Mouse (Mus musculus) bone marrow, adult 2 months (tissue): ENCODE data around the gene Dennd4c. TPM values are rescaled to one million over a fixed set of nuclear protein-coding genes. Genes with fewer than 3 reads are reported as not detected.

Source experiments
- H3K27ac ChIP-seq: fragments of 200-500 bp; 2 replicates; pipeline ENCODE4 v1.5.1; 2012; ENCODE audit warnings: low read depth, mild to moderate bottlenecking, control low read depth, inconsistent platforms, low read length; ENCODE audit not compliant: control insufficient read depth, poor library complexity, insufficient read depth
- H3K4me1 ChIP-seq: fragments of 200-500 bp; 2 replicates; pipeline ENCODE4 v1.6.1; 2011; ENCODE audit warnings: low read length; ENCODE audit not compliant: control insufficient read depth, insufficient read depth
- H3K4me3 ChIP-seq: fragments of 200-500 bp; replicated peaks from 2 replicates; pipeline ENCODE3; 2011; ENCODE audit warnings: mild to moderate bottlenecking, low read depth, low read length, control low read depth; ENCODE audit not compliant: control insufficient read depth
- CTCF ChIP-seq: fragments of 200-500 bp; IDR thresholded peaks from 2 replicates; pipeline ENCODE4 v1.5.1; 2011; ENCODE audit warnings: low read length, control low read depth; ENCODE audit not compliant: control insufficient read depth, insufficient read depth
- POLR2A ChIP-seq: fragments of 200-500 bp; IDR thresholded peaks from 2 replicates; pipeline ENCODE4 v1.6.1; 2011; ENCODE audit warnings: low read depth, mild to moderate bottlenecking, control low read depth, low read length, borderline replicate concordance; ENCODE audit not compliant: control insufficient read depth
- WGBS: fragments of 180-500 bp; shearing (Covaris S2); methylation state at CpG from one replicate; pipeline ENCODE4 v1.1.7; 2018; 5-methylcytosine and 5-hydroxymethylcytosine counted together
- polyA plus RNA-seq: library from polyadenylated mRNA; stranded (reverse); fragments of >200 nt; gene quantifications from 2 replicates; pipeline ENCODE4 v1.2.4, GENCODE M21; 2011; ENCODE audit warnings: low replicate concordance; ENCODE audit not compliant: missing spikeins, insufficient read depth, insufficient read length

Dennd4c gene
- polyA plus RNA-seq, 1 experiment, result 2.4 TPM

- H3K4me3 ChIP-seq, result peak overlapping the region; percentile 92
- H3K27ac ChIP-seq, result no peak overlapping the region
- 64% methylated on average over 12 of the region's 12 CpGs for WGBS
- TF ChIP-seq POLR2A, result no peak
- no peak for TF ChIP-seq CTCF
- H3K4me1 ChIP-seq, result no peaks in the 10 kb centered on the region; the same call in 1 of the 2 replicates
Measured at GRCm38 (mm10) chr4:86858070-86858440, 109.7 kb downstream of the Dennd4c start.

DNA sequence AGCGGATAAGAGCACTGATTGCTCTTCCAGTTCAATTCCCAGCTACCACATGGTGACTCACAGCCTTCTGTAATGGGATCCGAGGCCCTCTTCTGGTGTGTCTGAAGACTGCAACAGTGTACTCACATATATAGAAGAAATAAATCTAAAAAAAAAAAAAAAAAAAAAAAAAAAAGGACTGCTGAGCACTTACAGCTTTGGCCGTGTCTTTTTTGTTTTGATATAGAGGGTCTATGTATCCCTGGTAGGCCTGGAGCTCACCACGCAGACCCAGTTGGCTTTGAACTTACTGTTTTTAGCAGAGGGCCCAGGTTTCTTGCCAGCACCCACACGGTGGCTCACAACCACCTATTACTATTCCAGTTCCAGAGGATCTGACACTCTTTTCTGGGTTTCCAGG lies 115.7 kb downstream of the Dennd4c start:
- H3K4me1 ChIP-seq, result no peaks in the 10 kb centered on the region
- H3K4me3 ChIP-seq, result no peak overlapping the region
- no peak overlapping the region for H3K27ac ChIP-seq
- 74% methylated on average over 5 of the region's 5 CpGs for WGBS
- TF ChIP-seq CTCF (no peak), POLR2A (no peak)

- no peak for TF ChIP-seq POLR2A
- Histone ChIP-seq H3K27ac (no peak overlapping the region), H3K4me1 (no peaks in the 10 kb centered on the region), H3K4me3 (no peak overlapping the region)
Measured at GRCm38 (mm10) chr4:86871988-86872387, 123.6 kb downstream of the Dennd4c start.

GRCm38 (mm10) chr4:86873072-86873471 lies 124.7 kb downstream of the Dennd4c start:
- H3K27ac ChIP-seq, result no peak overlapping the region
- no peaks in the 10 kb centered on the region for H3K4me1 ChIP-seq
- no peak for TF ChIP-seq POLR2A
- no peak for TF ChIP-seq CTCF
- no peak overlapping the region for H3K4me3 ChIP-seq
- 69% methylated on average over 4 of the region's 4 CpGs for WGBS

GRCm38 (mm10) chr4:86874146-86874847 lies 125.9 kb downstream of the Dennd4c start, which contains the start of gene Acer2:
Gene Acer2, plus strand, starts transcription at chr4:86874396.
- Histone ChIP-seq H3K27ac (no peak within 1 kb of the TSS), H3K4me1 (no peaks in the 10 kb centered on the region), H3K4me3 (peak within 1 kb of the TSS; percentile 68)
- TF ChIP-seq CTCF (no peak), POLR2A (peak; percentile 62; the same call in 1 of the 2 replicates)
- under 1% methylated on average over 59 of the region's 60 CpGs for WGBS

DNA sequence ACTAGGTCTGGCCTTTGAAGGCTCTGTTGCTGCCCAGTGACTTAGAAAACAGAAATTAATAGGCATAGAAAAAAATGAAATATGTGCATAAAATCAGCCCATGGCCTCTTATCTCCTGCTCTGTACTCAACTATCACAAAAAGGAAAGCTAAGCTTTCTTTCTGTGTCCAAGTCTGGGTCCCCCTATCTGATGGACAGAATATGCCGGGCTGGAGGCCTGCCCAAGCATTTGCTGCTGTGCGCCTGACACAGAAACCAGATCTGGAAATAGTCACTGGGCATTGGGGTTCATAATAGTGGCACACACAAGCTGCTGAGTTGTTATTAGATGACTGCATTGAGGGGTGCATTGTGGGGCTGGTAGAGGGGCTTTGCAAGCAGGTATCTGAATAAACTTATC lies 131.1 kb downstream of the Dennd4c start:
- WGBS, result 64% methylated on average over 2 of the region's 2 CpGs
- Histone ChIP-seq H3K4me3 (no peak overlapping the region), H3K27ac (no peak overlapping the region), H3K4me1 (no peaks in the 10 kb centered on the region)
- TF ChIP-seq POLR2A (no peak), CTCF (no peak)

- Histone ChIP-seq H3K4me1 (peaks cover 1% of the 10 kb centered on the region; the same call in 1 of the 2 replicates), H3K27ac (no peak overlapping the region), H3K4me3 (no peak overlapping the region)
- TF ChIP-seq POLR2A (no peak), CTCF (no peak)
- WGBS, result 78% methylated on average over 4 of the region's 4 CpGs
Measured at GRCm38 (mm10) chr4:86881178-86881577, 132.8 kb downstream of the Dennd4c start.

GRCm38 (mm10) chr4:86882413-86882812 lies 134.1 kb downstream of the Dennd4c start:
- Histone ChIP-seq H3K4me3 (no peak overlapping the region), H3K27ac (no peak overlapping the region), H3K4me1 (peaks cover 1% of the 10 kb centered on the region; the same call in 1 of the 2 replicates)
- TF ChIP-seq POLR2A, result no peak
- TF ChIP-seq CTCF, result no peak
- 64% methylated on average over 2 of the region's 2 CpGs for WGBS
